Mouse (Mus musculus): Measurements from ENCODE around the gene Rragd. TPM values are rescaled to one million over a fixed set of nuclear protein-coding genes. Genes with fewer than 3 reads are reported as not detected.

Rragd gene
- total RNA-seq, 4 experiments from 2014 or later = 60.6 to 67.8 (median 64.7) TPM

DNA sequence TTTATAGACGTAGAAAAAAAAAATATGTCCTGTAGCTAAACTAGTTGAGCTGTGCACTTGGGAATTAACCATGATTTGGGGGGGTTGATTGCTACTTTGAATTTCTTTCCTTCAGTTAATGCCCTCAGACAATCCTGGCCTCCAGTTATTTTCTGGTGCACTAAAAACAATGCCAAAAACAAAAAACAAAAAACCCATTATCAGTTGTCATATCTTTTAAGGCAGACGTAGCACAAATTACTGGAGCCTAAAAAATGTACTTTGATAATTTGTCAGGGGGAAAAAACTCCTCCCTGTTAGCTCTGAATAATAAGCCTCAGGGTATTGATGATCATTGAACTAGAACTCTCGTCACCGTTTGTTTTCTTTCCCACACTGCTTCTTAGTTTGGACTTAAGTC lies 49.2 kb downstream of the Rragd start:
- no peak for DNase-seq (ENCODE audit: low spot score in 2 of 2)

DNA sequence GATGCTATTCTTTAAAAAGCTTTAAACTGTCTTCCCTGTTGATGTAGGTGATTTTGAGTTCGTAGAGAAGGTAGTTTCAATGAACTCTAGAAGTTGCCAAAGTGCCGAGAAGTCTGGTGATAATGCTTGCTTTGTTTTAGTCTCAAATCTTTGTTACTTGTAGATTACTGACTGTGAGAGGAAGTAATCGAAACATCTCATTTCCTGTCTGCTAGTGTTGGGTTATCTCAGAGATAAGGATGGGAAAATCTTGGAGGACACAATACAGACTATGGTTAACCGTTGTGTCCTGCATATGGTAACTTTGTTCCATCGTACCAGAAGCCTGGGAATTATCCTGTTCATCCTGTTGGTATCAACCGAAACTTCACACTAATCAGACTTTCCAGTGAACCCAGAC lies 50.7 kb downstream of the Rragd start:
- DNase-seq (ENCODE audit: low spot score in 2 of 2) = no peak

DNA sequence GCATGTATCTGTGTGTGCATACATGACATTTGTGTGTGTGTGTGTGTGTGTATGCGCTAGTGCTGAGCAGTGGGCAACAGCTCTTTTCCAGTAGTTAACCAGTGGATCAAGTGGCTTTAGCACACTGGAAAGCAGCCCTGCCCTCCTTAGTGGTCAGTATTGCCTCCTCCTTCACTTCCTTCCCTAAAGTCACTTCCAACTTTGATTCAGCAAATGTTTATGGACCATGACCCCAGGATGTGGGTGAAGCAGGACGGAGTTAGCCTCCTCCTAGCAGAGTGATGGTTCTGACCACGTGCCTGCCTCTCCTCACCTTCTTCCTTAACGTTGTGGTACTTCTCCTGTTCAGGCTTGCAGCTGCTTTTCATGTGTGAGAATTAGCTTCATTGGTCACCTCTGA lies 57.0 kb downstream of the Rragd start:
- DNase-seq (ENCODE audit: low spot score in 2 of 2) = no peak

DNA sequence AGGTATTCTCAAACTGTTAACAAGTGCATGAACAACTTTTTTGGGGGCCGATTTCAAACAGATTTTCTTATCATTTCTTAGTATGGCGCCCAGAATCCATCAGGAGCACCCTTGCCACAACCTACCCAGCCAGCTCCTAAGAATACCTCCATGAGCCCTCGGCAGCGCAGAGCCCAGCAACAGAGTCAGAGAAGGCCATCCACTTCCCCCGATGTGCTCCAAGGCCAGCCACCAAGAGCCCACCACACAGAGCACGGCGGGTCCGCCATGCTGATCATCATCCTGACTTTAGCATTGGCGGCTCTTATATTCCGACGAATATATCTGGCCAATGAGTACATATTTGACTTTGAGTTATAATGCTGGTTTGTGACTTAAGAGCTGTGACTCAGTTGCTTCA lies 66.8 kb downstream of the Rragd start:
- DNase-seq (ENCODE audit: low spot score in 2 of 2) = no peak

DNA sequence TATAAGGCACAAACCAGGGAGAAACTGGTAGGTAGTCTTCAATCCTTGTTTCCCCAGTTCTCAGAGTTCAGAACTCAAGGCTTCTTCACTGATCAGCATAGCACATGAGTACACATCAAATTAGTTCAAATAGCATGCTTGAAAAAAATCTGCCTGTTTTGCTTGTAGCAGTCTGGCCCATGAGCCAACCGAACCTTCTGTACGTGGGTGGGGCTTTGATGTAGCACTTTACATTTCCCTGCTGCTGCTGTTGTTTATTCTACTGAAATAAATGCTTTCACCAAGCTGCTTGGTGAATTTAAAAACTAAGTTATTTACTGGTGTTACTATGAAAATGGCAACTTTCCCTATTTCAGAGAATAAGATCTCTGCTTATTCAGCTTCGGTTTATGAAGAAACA lies 69.2 kb downstream of the Rragd start:
- DNase-seq (ENCODE audit: low spot score in 2 of 2) = peak in 1 of 2 experiments; percentile 50

DNA sequence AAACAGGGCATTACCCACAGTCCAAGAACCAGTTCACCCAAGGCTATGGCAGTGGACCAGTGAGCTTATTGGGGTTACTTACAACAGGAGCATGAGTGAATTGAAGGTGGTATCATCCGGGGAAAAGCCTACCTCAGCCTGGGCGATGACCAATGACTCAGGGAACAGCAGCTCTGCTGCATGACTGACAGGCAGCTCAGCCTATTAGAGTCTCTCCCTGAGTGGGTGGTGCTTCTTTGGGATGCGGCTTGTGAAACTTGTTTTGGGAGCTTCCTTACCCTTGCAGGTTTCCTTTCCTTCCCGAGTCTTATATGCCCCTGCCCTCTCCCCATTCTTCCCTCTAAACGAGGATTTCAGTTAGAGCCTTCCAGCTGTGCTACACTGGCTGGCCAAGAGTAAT lies 69.8 kb downstream of the Rragd start:
- no peak for DNase-seq (ENCODE audit: low spot score in 2 of 2)

DNA sequence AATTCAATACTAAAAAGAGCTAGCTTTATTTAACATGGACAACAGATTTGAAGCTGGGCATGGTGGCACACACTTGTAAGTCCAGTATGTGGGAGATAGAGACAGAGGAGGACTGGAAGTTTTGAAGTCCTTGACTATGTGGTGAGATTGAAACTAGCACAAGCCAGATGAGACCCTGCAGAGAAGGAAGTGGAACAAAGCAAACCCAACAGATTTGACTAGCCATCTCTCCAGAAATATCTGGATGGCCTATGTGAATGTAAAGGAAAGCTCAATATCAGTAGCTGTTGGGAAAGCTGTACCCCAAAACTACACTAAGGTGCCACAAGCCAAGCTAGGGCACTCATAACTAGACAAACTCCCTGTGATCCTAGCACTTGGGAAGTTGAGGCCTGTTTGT lies 71.6 kb downstream of the Rragd start:
- DNase-seq (ENCODE audit: low spot score in 2 of 2) = no peak

DNA sequence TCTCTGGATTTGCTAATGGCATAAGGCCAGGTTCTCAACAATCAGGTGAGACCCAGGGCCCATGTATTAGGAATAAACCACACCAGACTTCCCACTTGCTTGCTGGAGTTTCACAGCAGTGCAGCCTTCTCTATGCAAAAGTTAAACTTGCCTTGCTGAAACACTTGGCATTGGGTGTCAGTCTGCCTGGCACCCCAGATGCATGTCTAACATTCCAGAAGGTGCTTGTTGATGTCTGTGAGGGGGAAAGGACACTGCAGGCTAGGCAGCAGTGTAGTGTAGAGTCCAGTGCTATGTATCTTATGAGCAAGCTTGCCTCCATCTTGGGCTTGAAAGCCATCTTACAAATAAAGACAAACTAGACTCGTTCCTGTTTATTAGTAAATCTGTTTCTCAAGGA lies 73.5 kb downstream of the Rragd start:
- no peak for DNase-seq (ENCODE audit: low spot score in 2 of 2)

DNA sequence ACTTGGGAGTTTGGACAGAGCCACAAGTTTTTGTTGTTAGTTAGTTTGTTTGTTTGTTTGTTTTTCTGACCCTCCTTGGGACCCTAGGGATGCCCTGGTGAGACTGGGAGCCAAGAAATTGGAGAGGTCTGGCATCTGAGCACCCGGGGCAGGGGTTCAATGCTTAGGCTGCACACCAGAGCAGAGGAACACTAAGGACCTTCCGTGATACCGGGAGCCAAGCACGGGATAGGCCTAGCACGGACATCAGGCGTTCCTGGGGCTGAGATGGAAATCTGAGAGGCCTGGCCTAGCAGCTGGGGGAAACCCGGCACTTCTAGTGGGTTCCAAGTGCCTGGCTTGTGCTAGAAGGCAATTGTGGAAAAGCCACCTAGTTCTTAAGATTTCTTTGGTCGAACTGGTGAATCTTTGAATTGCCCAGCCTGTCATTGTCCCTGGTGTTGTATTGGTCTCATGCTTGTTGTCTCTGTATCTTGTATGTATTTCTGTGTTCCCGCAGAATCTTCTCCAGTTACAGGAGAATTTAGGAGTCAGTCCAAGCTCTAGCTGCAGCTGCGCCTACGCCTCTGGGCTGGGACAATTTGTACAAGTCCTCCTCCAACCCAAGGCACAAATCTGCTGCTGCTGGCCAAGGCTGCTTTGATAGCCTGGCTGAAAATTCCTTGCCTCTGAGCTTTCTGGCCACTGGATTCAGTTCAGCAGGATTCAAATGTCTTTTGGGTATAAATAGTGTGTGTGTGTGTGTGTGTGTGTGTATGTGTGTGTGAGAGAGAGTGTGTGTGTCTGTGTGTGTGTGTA lies 75.3 kb downstream of the Rragd start:
- DNase-seq (ENCODE audit: low spot score in 2 of 2) = peak; percentile 34 to 69

DNA sequence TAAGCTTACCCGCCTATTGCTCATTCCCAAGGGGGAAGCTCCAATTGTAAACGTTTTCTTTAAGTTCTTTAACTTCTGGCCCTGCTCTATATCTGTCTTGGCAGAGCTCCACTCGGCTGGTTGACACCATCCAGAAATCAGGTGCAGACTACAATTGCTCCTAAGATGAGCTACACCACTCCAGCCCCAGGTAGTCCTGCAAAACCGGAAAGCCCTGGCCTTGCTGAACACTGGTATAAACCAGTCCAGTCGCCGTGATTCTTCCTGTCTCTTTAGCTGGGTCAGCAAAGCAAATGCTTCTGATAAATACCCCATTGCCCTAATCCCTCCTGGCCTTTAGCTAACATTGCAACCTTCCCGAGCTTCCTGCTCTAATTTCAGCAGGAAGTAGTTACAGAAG lies 78.3 kb downstream of the Rragd start:
- no peak for DNase-seq (ENCODE audit: low spot score in 2 of 2)

DNA sequence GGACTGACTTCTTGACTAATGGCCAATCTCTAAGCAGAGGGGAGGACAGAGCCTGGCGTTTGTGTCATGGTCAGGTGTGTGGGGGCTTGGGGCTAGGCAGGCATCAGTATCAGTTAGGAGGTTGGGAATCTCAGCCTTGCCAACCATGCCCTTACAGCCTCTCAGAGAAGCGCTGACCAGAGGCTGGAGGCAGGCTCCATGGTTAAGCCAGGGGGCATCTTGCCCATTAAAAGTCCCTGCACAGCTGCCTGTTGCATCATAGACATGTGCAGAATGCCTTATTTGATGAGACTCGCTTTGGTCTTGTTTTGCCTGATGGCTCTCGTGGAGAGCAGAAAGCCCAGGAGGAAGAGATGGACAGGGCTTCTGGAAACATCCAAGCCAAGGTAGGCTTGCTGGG lies 80.1 kb downstream of the Rragd start, which contains the start of gene Gabrr2:
TSS of gene Gabrr2 (plus strand) at position 19 of the 400 bp plus-strand sequence.
- no peak for DNase-seq (ENCODE audit: low spot score in 2 of 2)

DNA sequence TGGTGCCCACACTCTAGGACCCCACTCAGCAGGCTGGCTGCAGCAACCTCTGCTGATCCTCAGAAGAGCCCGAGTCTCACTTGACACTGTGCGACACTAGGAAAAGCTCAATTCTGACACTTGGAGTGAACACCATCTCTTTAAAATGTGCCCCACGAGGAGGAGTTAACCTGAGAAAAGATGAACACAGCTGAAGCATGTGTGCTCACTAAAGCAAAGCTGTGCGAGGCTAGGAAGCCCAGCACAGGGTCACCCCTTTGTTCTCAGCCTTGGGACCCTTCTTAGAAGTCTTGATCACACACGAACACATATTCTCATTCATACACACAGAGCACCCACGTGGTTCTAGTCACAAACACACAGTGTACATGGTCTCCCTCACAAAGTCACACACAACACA lies 82.1 kb downstream of the Rragd start:
- DNase-seq (ENCODE audit: low spot score in 2 of 2) = no peak

DNA sequence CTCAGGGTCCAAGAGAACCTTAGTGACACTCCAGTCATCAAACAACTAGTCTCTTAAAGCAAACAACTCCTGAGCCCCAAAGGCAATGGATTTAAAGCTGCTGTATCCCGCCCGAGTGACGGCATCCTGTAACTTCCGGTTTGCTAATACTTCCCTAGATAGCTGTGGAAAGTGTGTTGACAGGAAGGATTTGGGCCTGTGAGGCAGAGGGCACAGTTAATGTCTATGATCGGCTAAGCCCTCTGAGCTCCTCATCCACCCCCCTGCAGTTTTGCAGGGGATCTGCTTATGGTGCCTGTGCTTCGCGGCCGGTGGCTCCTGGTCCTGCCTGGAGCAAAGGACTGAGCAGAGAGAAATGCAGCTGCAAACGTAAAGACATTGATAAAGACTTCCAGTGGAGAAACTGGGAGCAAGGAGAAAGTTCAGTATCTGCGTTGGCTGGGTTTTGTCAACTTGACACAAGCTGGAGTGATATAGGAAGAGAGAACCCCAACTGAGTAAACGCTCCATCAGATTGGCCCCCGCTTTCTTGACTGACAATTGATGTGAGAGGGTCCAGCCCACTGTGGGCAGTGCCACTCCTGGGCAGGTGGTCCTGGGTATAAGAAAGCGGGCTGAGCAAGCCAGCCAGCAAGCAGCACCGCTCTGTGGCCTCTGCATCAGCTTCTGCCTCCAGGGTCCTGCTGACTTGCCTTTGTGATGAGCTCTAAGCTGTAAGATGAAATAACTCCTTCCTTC lies 83.6 kb downstream of the Rragd start:
- DNase-seq (ENCODE audit: low spot score in 2 of 2) = no peak

DNA sequence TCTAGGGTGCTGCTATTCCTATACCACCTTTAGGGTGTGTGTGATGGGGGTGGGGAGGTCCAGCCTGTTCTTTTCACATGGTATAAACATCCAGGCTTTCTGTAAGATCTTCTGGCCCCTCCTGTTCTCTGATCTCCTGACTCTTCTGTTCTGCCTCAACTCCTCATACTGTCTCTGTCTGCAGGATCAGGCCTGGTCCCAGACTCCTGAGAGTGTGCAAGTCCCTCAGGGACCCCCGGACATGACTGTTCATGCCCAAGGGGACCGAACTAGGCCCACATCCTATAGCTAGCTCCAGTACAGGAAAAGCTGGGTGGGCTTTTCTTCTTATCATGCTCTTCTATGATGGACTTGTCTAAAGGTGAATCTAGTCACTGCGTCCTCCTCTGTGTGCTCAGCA lies 84.5 kb downstream of the Rragd start:
- DNase-seq (ENCODE audit: low spot score in 2 of 2) = no peak

DNA sequence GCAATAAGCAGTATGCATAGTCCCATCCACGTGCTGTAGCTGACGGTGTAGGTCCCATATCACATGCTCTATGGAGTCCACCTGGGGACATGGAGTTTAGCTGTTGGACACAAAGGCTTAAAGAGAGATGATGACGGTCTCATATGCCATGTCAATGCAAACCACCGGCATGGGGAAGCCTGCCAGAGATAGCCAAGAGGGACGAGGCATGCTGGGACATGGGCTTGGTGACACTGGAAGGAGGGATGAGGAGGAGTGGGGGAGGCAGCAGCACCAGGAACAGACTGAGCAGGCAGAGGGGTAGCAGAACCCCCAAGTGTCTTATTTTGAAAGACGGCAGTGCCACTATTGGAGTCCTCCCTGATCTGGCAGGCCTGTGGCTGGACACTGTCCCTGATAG lies 85.0 kb downstream of the Rragd start:
- no peak for DNase-seq (ENCODE audit: low spot score in 2 of 2)

DNA sequence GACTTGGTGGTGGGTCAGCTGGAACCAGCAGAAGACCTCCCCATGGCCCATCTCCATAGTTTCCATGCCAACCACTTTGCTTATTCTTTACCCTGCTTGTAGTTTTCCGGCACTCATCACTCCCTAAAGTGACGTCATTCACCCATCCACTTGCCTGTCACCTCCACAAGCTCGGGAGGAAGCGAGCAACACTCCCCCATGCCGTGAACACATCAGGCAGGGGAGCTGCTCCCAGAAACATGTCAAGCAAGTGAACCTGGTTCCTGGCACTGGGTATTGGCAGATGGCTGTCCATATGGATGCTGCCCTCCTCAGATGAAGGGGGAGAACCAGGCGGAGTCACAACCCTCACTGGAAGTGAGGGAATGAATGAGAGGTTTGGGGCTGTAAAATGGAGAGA lies 86.1 kb downstream of the Rragd start:
- peak; percentile 45 to 47 for DNase-seq (ENCODE audit: low spot score in 2 of 2)

DNA sequence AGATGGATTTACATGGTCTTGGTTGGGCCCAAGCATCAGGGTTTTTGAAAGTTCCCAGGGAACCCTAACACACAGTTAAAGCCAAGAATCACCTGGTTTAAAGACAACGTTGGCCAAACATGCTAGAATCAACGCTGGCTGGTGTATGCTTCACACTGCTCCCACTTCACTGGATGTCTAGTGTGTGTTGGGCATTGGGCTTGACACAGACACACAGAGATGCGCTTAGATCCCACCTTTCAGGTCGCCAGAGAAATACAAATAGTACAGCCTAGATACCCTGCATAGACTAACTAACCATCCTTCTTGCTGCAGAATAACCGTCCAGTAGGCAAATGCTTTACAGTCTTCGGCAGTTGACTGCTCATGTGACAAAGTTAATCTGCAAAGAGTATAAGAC lies 87.5 kb downstream of the Rragd start:
- no peak for DNase-seq (ENCODE audit: low spot score in 2 of 2)

DNA sequence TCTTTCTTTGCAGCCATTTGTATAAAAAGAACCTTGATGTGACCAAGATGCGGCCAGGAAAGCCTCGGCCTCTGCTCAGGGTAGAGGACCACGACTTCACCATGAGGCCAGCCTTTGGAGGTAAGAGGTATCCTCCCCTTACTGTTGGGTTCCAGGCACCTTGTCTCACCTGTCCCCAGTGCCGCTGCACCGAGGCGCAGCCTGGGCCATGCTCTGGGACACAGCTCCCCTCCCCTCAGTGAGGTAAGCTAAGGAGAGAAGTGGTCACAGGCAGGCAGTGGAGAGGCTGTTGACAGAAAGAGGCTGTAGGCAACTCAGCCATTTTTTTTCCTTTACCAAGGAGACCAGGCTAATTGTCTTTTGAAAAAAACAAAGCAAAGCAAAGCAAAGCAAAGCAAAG lies 88.5 kb downstream of the Rragd start:
- DNase-seq (ENCODE audit: low spot score in 2 of 2) = no peak

Other genes starting within 250 kb of the Rragd start
- 10 to 100 TPM; 34.9 to 41.7 (median 39.5) TPM for gene Lyrm2, start 182.8 kb upstream of the Rragd start, total RNA-seq (2022)
- 10 to 100 TPM; 33.9 to 41.8 (median 34.3) TPM for gene Ankrd6, start 32.2 kb upstream of the Rragd start, total RNA-seq (2022)
- gene Ube2j1, start 48.4 kb downstream of the Rragd start, total RNA-seq (2022) = 100 to 1,000 TPM; 102 to 112 (median 106) TPM
- gene Gabrr2, start 80.0 kb downstream of the Rragd start, total RNA-seq (2022) = 1 to 10 TPM in 1 of 4 experiments, under 1 TPM in 3; 0.23 to 1.4 (median 0.79) TPM
- under 1 TPM in 2 of 4 experiments, not detected in 2; 0.14 to 0.31 TPM for gene Gabrr1, start 149.5 kb downstream of the Rragd start, total RNA-seq (2022)
- gene Pm20d2, start 206.7 kb downstream of the Rragd start, total RNA-seq (2022) = 10 to 100 TPM in 2 of 4 experiments, 1 to 10 TPM in 2; 8.5 to 10.9 (median 9.5) TPM
- gene Srsf12, start 226.0 kb downstream of the Rragd start, total RNA-seq (2022) = 10 to 100 TPM; 21.8 to 25.8 (median 24.5) TPM

Data from layer of hippocampus, adult 8-10 months (tissue).